Mouse (Mus musculus): ENCODE measurements around the gene Specc1l.

The Specc1l gene

GRCm38 (mm10) chr10:75211807-75212645 is at the start of gene Specc1l:
Gene Specc1l, plus strand, starts transcription at chr10:75212073.
- DNase-seq (ENCODE audit: low spot score in 2 of 2): peak; percentile 86 to 96

- DNase-seq (ENCODE audit: low spot score in 2 of 2): no peak
These were observed 45.9 kb upstream of the Specc1l start for GRCm38 (mm10) chr10:75165825-75166481.

- DNase-seq (ENCODE audit: low spot score in 2 of 2): no peak
These were observed 45.3 kb upstream of the Specc1l start for GRCm38 (mm10) chr10:75166601-75167000.

- peak in 1 of 2 experiments; percentile 48 for DNase-seq (ENCODE audit: low spot score in 2 of 2)
These were observed 41.5 kb upstream of the Specc1l start for GRCm38 (mm10) chr10:75170207-75170850.

- no peak for DNase-seq (ENCODE audit: low spot score in 2 of 2)
These were observed 38.8 kb upstream of the Specc1l start for GRCm38 (mm10) chr10:75173056-75173455.

GRCm38 (mm10) chr10:75173712-75174111 is 38.2 kb upstream of the Specc1l start:
- no peak for DNase-seq (ENCODE audit: low spot score in 2 of 2)

GRCm38 (mm10) chr10:75176494-75176893 is 35.4 kb upstream of the Specc1l start:
- no peak for DNase-seq (ENCODE audit: low spot score in 2 of 2)

- no peak for DNase-seq (ENCODE audit: low spot score in 2 of 2)
These were observed 33.0 kb upstream of the Specc1l start for GRCm38 (mm10) chr10:75178911-75179310.

- peak; percentile 62 to 67 for DNase-seq (ENCODE audit: low spot score in 2 of 2)
These were observed 29.6 kb upstream of the Specc1l start for GRCm38 (mm10) chr10:75182151-75182774.

GRCm38 (mm10) chr10:75184826-75185225 is 27.0 kb upstream of the Specc1l start:
- no peak for DNase-seq (ENCODE audit: low spot score in 2 of 2)

GRCm38 (mm10) chr10:75186551-75186950 is 25.3 kb upstream of the Specc1l start:
- DNase-seq (ENCODE audit: low spot score in 2 of 2): no peak

- DNase-seq (ENCODE audit: low spot score in 2 of 2): no peak
These were observed 24.4 kb upstream of the Specc1l start for GRCm38 (mm10) chr10:75187366-75188056.

- no peak for DNase-seq (ENCODE audit: low spot score in 2 of 2)
These were observed 20.2 kb upstream of the Specc1l start for GRCm38 (mm10) chr10:75191647-75192046.

GRCm38 (mm10) chr10:75197817-75198216 is 14.1 kb upstream of the Specc1l start:
- DNase-seq (ENCODE audit: low spot score in 2 of 2): no peak

GRCm38 (mm10) chr10:75200733-75201132 is 11.1 kb upstream of the Specc1l start:
- no peak for DNase-seq (ENCODE audit: low spot score in 2 of 2)

- DNase-seq (ENCODE audit: low spot score in 2 of 2): no peak
These were observed 5.7 kb upstream of the Specc1l start for GRCm38 (mm10) chr10:75206192-75206591.

GRCm38 (mm10) chr10:75210841-75211240 is 1.0 kb upstream of the Specc1l start:
- DNase-seq (ENCODE audit: low spot score in 2 of 2): no peak

- DNase-seq (ENCODE audit: low spot score in 2 of 2): no peak
These were observed 1.1 kb downstream of the Specc1l start for GRCm38 (mm10) chr10:75212981-75213380.

GRCm38 (mm10) chr10:75220722-75221121 is 8.8 kb downstream of the Specc1l start:
- DNase-seq (ENCODE audit: low spot score in 2 of 2): no peak

GRCm38 (mm10) chr10:75221936-75222610 is 10.2 kb downstream of the Specc1l start:
- no peak for DNase-seq (ENCODE audit: low spot score in 2 of 2)

- no peak for DNase-seq (ENCODE audit: low spot score in 2 of 2)
These were observed 10.7 kb downstream of the Specc1l start for GRCm38 (mm10) chr10:75222611-75222998.

All from urinary bladder, adult 18-20 months (tissue).